Mouse (Mus musculus): ENCODE data around the gene Epsti1. TPM values are rescaled to one million over a fixed set of nuclear protein-coding genes. Genes with fewer than 3 reads are reported as not detected.
A peak's percentile ranks its signal among the peaks of the same experiment; 100 is the strongest.

Epsti1 gene
- total RNA-seq, 2 experiments from 2014 or later, result 0.27 to 0.32 TPM

- DNase-seq (ENCODE audit: low spot score in 2 of 2), result no peak
- intact Hi-C loops (cut with DNase I), result no loop called here
These were observed 11.7 kb downstream of the Epsti1 start for GRCm38 (mm10) chr14:77915776-77916175.

GRCm38 (mm10) chr14:77921641-77922040 lies 17.6 kb downstream of the Epsti1 start:
- intact Hi-C loops (cut with DNase I), result no loop called here
- DNase-seq (ENCODE audit: low spot score in 2 of 2), result no peak

- intact Hi-C loops (cut with DNase I), result no loop called here
- DNase-seq (ENCODE audit: low spot score in 2 of 2), result no peak
These were observed 19.2 kb downstream of the Epsti1 start for GRCm38 (mm10) chr14:77923076-77923865.

- no peak for DNase-seq (ENCODE audit: low spot score in 2 of 2)
- intact Hi-C loops (cut with DNase I), result loop anchor here (5.0 kb wide), 1 partner anchor 873 kb away; no protein-coding TSS in a partner anchor
These were observed 21.4 kb downstream of the Epsti1 start for GRCm38 (mm10) chr14:77925414-77925813.

GRCm38 (mm10) chr14:77926718-77927117 lies 22.7 kb downstream of the Epsti1 start:
- intact Hi-C loops (cut with DNase I), result loop anchor here (2.0 to 5.0 kb wide), 2 partner anchors 786 to 874 kb away; no protein-coding TSS in a partner anchor
- DNase-seq (ENCODE audit: low spot score in 2 of 2), result peak; percentile 14 to 18

GRCm38 (mm10) chr14:77928021-77928420 lies 24.0 kb downstream of the Epsti1 start:
- intact Hi-C loops (cut with DNase I), result loop anchor here (5.0 kb wide), 1 partner anchor 876 kb away; no protein-coding TSS in a partner anchor
- peak; percentile 30 to 52 for DNase-seq (ENCODE audit: low spot score in 2 of 2)

GRCm38 (mm10) chr14:77928653-77929052 lies 24.6 kb downstream of the Epsti1 start:
- no peak for DNase-seq (ENCODE audit: low spot score in 2 of 2)
- intact Hi-C loops (cut with DNase I), result loop anchor here (5.0 kb wide), 1 partner anchor 876 kb away; no protein-coding TSS in a partner anchor

- DNase-seq (ENCODE audit: low spot score in 2 of 2), result no peak
- intact Hi-C loops (cut with DNase I), result loop anchor here (5.0 kb wide), 1 partner anchor 877 kb away; no protein-coding TSS in a partner anchor
These were observed 25.2 kb downstream of the Epsti1 start for GRCm38 (mm10) chr14:77929139-77929678.

GRCm38 (mm10) chr14:77932150-77933047 lies 28.4 kb downstream of the Epsti1 start:
- DNase-seq (ENCODE audit: low spot score in 2 of 2), result no peak
- intact Hi-C loops (cut with DNase I), result no loop called here

- intact Hi-C loops (cut with DNase I), result no loop called here
- no peak for DNase-seq (ENCODE audit: low spot score in 2 of 2)
These were observed 29.2 kb downstream of the Epsti1 start for GRCm38 (mm10) chr14:77933243-77933642.

- DNase-seq (ENCODE audit: low spot score in 2 of 2), result no peak
- intact Hi-C loops (cut with DNase I), result no loop called here
These were observed 30.4 kb downstream of the Epsti1 start for GRCm38 (mm10) chr14:77934431-77934830.

GRCm38 (mm10) chr14:77941105-77941504 lies 37.1 kb downstream of the Epsti1 start:
- DNase-seq (ENCODE audit: low spot score in 2 of 2), result no peak
- intact Hi-C loops (cut with DNase I), result no loop called here

- no peak for DNase-seq (ENCODE audit: low spot score in 2 of 2)
- intact Hi-C loops (cut with DNase I), result no loop called here
These were observed 38.2 kb downstream of the Epsti1 start for GRCm38 (mm10) chr14:77942235-77942634.

GRCm38 (mm10) chr14:77942793-77943558 lies 38.9 kb downstream of the Epsti1 start:
- intact Hi-C loops (cut with DNase I), result no loop called here
- no peak for DNase-seq (ENCODE audit: low spot score in 2 of 2)

GRCm38 (mm10) chr14:77961741-77962140 lies 57.7 kb downstream of the Epsti1 start:
- intact Hi-C loops (cut with DNase I), result no loop called here
- no peak for DNase-seq (ENCODE audit: low spot score in 2 of 2)

- DNase-seq (ENCODE audit: low spot score in 2 of 2), result no peak
- intact Hi-C loops (cut with DNase I), result no loop called here
These were observed 59.5 kb downstream of the Epsti1 start for GRCm38 (mm10) chr14:77963525-77963924.

GRCm38 (mm10) chr14:77971355-77971754 lies 67.3 kb downstream of the Epsti1 start:
- intact Hi-C loops (cut with DNase I), result no loop called here
- no peak for DNase-seq (ENCODE audit: low spot score in 2 of 2)

GRCm38 (mm10) chr14:77974221-77974620 lies 70.2 kb downstream of the Epsti1 start:
- intact Hi-C loops (cut with DNase I), result no loop called here

GRCm38 (mm10) chr14:77975702-77976101 lies 71.7 kb downstream of the Epsti1 start:
- intact Hi-C loops (cut with DNase I), result no loop called here
- no peak for DNase-seq (ENCODE audit: low spot score in 2 of 2)

More at GRCm38 (mm10) chr14:77974221-77974620, 70.2 kb downstream of the Epsti1 start:
- DNase-seq (ENCODE audit: low spot score in 2 of 2), result peak in 1 of 2 experiments; percentile 6

All from left cerebral cortex, postnatal 36 days (tissue).